Mouse (Mus musculus) ES-Bruce4 (cell line): Measurements from ENCODE around the gene Nr0b2.

Experiments
- CTCF ChIP-seq: IDR thresholded peaks from one replicate; pipeline ENCODE4 v1.8.1; 2011; ENCODE audit warnings: low read depth, low read length
- EP300 ChIP-seq: IDR thresholded peaks from 2 replicates; pipeline ENCODE4 v1.6.1; 2011; ENCODE audit warnings: low read depth, low read length; ENCODE audit not compliant: insufficient read depth

DNA sequence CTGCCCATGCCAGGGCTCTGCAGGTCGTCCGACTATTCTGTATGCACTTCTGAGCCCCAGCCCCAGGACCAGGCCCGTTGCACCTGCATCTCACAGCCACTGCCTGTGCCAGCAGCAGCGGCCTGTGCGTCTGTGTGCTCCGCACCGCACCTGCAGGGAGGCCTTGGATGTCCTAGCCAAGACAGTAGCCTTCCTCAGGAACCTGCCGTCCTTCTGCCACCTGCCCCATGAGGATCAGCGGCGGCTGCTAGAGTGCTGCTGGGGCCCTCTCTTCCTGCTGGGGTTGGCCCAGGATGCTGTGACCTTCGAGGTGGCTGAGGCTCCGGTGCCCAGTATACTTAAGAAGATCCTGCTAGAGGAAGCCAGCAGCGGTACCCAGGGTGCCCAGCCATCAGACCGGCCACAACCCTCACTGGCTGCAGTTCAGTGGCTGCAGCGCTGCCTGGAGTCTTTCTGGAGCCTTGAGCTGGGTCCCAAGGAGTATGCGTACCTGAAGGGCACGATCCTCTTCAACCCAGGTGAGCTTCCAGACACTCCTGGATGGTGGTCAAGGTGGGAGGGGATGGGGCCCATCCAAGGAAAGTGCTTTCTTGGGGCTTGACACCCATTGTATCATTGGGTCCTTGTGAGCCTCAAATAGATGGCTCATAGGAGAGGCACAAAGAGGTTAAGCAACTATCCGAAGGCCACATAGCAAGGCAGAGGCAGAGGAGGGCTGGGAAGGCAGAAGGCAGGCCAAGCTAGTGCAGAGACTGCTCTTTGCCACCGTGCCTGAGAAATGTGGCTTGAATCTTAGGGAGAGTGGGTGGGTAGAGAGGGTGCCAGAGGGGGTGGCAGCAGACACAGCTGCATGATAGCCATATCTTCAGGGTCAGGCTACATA is 513 bp downstream of the Nr0b2 start:
- TF ChIP-seq CTCF (no peak), EP300 (no peak)
